Mouse (Mus musculus) gastrocnemius, adult 2 months (tissue): ENCODE measurements at regions not wholly inside any gene's neighbourhood (a gene's known extent, or its start where the extent isn't known, plus 50 kb on each side); places are given as distances from the start of the nearest gene placed in this dataset.

ENCODE experiments used
- DNase-seq: peaks from one replicate; pipeline ENCODE4 v3.0.0; 2022
- H3K27ac ChIP-seq: fragments of 200-600 bp; 2 replicates; pipeline ENCODE4 v1.8.1; 2022; ENCODE audit warnings: mild to moderate bottlenecking
- H3K4me3 ChIP-seq: fragments of 200-600 bp; 2 replicates; pipeline ENCODE4 v1.8.1; 2022; ENCODE audit warnings: mild to moderate bottlenecking, moderate library complexity
- CTCF ChIP-seq: fragments of 200-600 bp; IDR thresholded peaks from 2 replicates; pipeline ENCODE4 v1.8.1; 2022; ENCODE audit warnings: antibody characterized with exemption, mild to moderate bottlenecking, moderate library complexity
- intact Hi-C: fragments of 180-260 bp; cut with DNase I; formaldehyde crosslinking; loops from one replicate; pipeline ENCODE4 v1.15.1; 2025

- no peak overlapping the region for H3K27ac ChIP-seq
These were observed 418.6 kb downstream of the Btg1 start for GRCm38 (mm10) chr10:97035371-97035786.

GRCm38 (mm10) chr10:97038025-97038424 is 421.2 kb downstream of the Btg1 start:
- intact Hi-C loops, result no loop called here
- H3K27ac ChIP-seq, result no peak overlapping the region
- TF ChIP-seq CTCF, result no peak
- no peak overlapping the region for H3K4me3 ChIP-seq
- DNase-seq, result no peak

More at GRCm38 (mm10) chr10:97035371-97035786, 418.6 kb downstream of the Btg1 start:
- no peak overlapping the region; the same call in 1 of the 2 replicates for H3K4me3 ChIP-seq
- DNase-seq, result peak; percentile 17
- no peak for TF ChIP-seq CTCF
- intact Hi-C loops, result no loop called here

- TF ChIP-seq CTCF, result no peak
- Histone ChIP-seq H3K4me3 (no peak overlapping the region), H3K27ac (no peak overlapping the region)
- DNase-seq, result no peak
- intact Hi-C loops, result no loop called here
These were observed 430.8 kb downstream of the Btg1 start for GRCm38 (mm10) chr10:97047566-97047965.

- intact Hi-C loops, result no loop called here
- DNase-seq, result no peak
- TF ChIP-seq CTCF, result no peak
- H3K27ac ChIP-seq, result no peak overlapping the region
- no peak overlapping the region for H3K4me3 ChIP-seq
These were observed 431.2 kb downstream of the Btg1 start for GRCm38 (mm10) chr10:97047996-97048395.

- TF ChIP-seq CTCF, result no peak
- Histone ChIP-seq H3K4me3 (no peak overlapping the region), H3K27ac (no peak overlapping the region)
- no peak for DNase-seq
- intact Hi-C loops, result no loop called here
These were observed 424.9 kb upstream of the Dcn start for GRCm38 (mm10) chr10:97054472-97054871.

GRCm38 (mm10) chr10:97061961-97062360 is 417.4 kb upstream of the Dcn start:
- TF ChIP-seq CTCF, result no peak
- no peak overlapping the region for H3K4me3 ChIP-seq
- H3K27ac ChIP-seq, result no peak overlapping the region
- intact Hi-C loops, result no loop called here
- no peak for DNase-seq

GRCm38 (mm10) chr10:97064546-97064945 is 414.9 kb upstream of the Dcn start:
- DNase-seq, result no peak
- no peak overlapping the region for H3K4me3 ChIP-seq
- no peak for TF ChIP-seq CTCF
- no peak overlapping the region for H3K27ac ChIP-seq
- intact Hi-C loops, result no loop called here

- no peak for TF ChIP-seq CTCF
- Histone ChIP-seq H3K4me3 (no peak overlapping the region), H3K27ac (no peak overlapping the region)
- intact Hi-C loops, result no loop called here
- no peak for DNase-seq
These were observed 401.4 kb upstream of the Dcn start for GRCm38 (mm10) chr10:97078022-97078473.

- intact Hi-C loops, result no loop called here
- no peak for DNase-seq
These were observed 399.8 kb upstream of the Dcn start for GRCm38 (mm10) chr10:97079575-97079974.

GRCm38 (mm10) chr10:97087286-97087685 is 392.1 kb upstream of the Dcn start:
- no peak overlapping the region for H3K4me3 ChIP-seq
- no peak for TF ChIP-seq CTCF
- intact Hi-C loops, result no loop called here
- DNase-seq, result no peak
- no peak overlapping the region for H3K27ac ChIP-seq

More at GRCm38 (mm10) chr10:97079575-97079974, 399.8 kb upstream of the Dcn start:
- Histone ChIP-seq H3K4me3 (no peak overlapping the region), H3K27ac (no peak overlapping the region)
- no peak for TF ChIP-seq CTCF

- intact Hi-C loops, result no loop called here
- Histone ChIP-seq H3K4me3 (no peak overlapping the region), H3K27ac (no peak overlapping the region)
- no peak for TF ChIP-seq CTCF
- DNase-seq, result no peak
These were observed 389.2 kb upstream of the Dcn start for GRCm38 (mm10) chr10:97090254-97090653.

- intact Hi-C loops, result no loop called here
- Histone ChIP-seq H3K27ac (no peak overlapping the region), H3K4me3 (no peak overlapping the region)
- no peak for TF ChIP-seq CTCF
- DNase-seq, result no peak
These were observed 385.5 kb upstream of the Dcn start for GRCm38 (mm10) chr10:97093886-97094285.

GRCm38 (mm10) chr10:97114501-97114900 is 364.9 kb upstream of the Dcn start:
- intact Hi-C loops, result no loop called here

GRCm38 (mm10) chr10:97122693-97123092 is 356.7 kb upstream of the Dcn start:
- intact Hi-C loops, result no loop called here
- TF ChIP-seq CTCF, result no peak
- no peak for DNase-seq
- Histone ChIP-seq H3K4me3 (no peak overlapping the region), H3K27ac (no peak overlapping the region)

More at GRCm38 (mm10) chr10:97114501-97114900, 364.9 kb upstream of the Dcn start:
- no peak for DNase-seq
- Histone ChIP-seq H3K27ac (no peak overlapping the region), H3K4me3 (no peak overlapping the region)
- TF ChIP-seq CTCF, result no peak
